Mouse (Mus musculus): ENCODE data around the gene Tent4a. TPM values are rescaled to one million over a fixed set of nuclear protein-coding genes. Genes with fewer than 3 reads are reported as not detected.
A peak's percentile ranks its signal among the peaks of the same experiment; 100 is the strongest.

The Tent4a gene
- total RNA-seq, 2 experiments from 2014 or later: 10.5 to 11.2 TPM

- no peak for ATAC-seq (replicated peaks; ENCODE audit: poor library complexity)
These were observed 13.2 kb upstream of the Tent4a start for GRCm38 (mm10) chr13:69547488-69548180.

DNA sequence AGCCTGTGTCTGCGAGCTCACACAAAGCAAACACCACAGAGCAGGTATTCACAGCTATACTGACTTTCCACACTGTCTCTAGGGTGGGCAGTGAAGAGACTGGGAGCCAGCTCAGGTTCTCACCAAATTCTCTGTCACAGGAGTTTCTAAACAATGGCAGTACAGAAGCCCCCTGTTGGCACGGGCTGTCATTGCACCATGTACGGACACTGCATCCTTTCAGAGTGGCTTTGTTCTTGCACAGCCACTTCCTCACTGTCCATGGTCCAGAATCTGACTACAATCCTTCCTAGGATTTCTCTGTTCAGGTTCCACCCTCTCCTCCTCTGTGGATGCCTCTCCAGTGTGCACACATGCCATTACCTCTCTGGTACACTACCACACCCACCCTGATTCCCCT lies 10.6 kb upstream of the Tent4a start:
- peak; percentile 90 for ATAC-seq (replicated peaks; ENCODE audit: poor library complexity)

- ATAC-seq (replicated peaks; ENCODE audit: poor library complexity): no peak
These were observed 9.2 kb upstream of the Tent4a start for GRCm38 (mm10) chr13:69543595-69543994.

- ATAC-seq (replicated peaks; ENCODE audit: poor library complexity): no peak
These were observed 8.3 kb upstream of the Tent4a start for GRCm38 (mm10) chr13:69542571-69543352.

- no peak for ATAC-seq (replicated peaks; ENCODE audit: poor library complexity)
These were observed 7.4 kb upstream of the Tent4a start for GRCm38 (mm10) chr13:69541776-69542175.

DNA sequence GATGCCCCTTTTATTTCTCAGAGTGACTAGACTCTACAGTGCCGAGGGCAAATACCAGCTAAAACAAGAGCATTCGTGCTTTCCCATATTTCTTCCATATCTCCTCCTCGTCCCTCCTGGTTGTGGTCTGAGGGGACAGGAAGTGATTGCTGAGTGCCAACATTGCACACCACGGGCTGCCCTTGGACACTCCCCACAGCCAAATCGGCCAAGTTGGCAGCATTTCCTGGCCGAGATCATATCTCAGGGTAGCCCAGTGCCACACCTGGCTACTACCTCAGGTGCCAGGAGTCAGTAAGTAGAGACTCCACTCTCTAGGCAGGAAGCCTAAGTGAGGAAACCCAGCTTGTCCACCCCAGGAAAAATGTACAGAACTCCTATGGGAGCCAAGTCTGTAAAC lies 6.8 kb upstream of the Tent4a start:
- ATAC-seq (replicated peaks; ENCODE audit: poor library complexity): no peak

DNA sequence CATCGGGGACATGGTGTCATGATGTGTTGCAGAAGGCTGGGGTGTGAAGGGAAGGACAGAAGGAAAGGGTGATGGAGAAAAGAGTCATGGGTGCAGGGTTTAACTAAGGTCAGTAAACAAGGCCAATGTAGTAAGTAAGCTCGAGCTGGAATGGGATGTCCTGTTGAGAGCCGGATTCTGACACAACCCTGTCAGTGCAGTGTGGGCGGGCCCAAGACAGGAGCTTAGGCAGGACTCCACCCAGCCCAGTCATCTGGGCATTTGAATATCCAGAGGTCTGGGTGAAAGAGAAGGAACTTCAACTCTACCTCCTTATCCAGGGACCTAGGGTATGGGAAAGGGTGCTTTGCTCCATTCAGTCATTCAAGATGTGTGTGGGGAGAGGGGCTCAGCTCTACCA lies 3.9 kb upstream of the Tent4a start:
- ATAC-seq (replicated peaks; ENCODE audit: poor library complexity): no peak

- no peak for ATAC-seq (replicated peaks; ENCODE audit: poor library complexity)
These were observed 2.9 kb upstream of the Tent4a start for GRCm38 (mm10) chr13:69537366-69537765.

DNA sequence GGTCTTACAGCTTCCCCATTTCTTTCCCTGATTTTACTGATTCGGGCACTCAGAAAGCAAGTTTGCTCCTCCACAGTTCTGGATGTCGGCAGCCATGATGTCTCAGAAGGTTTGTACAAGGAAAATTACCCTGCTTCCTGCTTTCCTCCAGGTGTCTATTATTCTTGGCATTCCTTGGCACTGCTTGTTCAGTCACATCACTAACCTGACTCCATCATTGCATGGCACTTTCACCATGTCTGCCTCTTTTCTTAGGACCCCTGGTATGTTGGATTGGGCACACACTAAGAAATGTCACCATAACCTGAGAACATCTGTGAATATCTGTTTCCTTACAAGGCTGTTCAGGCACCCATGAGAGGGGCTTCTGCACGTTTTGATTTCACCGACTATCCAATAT lies 1.6 kb upstream of the Tent4a start:
- ATAC-seq (replicated peaks; ENCODE audit: poor library complexity): no peak

GRCm38 (mm10) chr13:69534654-69535551 lies 486 bp upstream of the Tent4a start:
- ATAC-seq (replicated peaks; ENCODE audit: poor library complexity): peak; percentile 66

- ATAC-seq (replicated peaks; ENCODE audit: poor library complexity): 0 out of 2 replicates have a peak, but pooled peaks have one; percentile 3
These were observed 748 bp downstream of the Tent4a start, which contains the start of gene Nsun2 for GRCm38 (mm10) chr13:69533405-69534333. Gene Nsun2, plus strand, starts transcription at chr13:69533746.

- ATAC-seq (replicated peaks; ENCODE audit: poor library complexity): 0 out of 2 replicates have a peak, but pooled peaks have one; percentile 4
These were observed 1.5 kb downstream of the Tent4a start for GRCm38 (mm10) chr13:69532893-69533404.

GRCm38 (mm10) chr13:69532101-69532892 lies 2.1 kb downstream of the Tent4a start:
- no peak for ATAC-seq (replicated peaks; ENCODE audit: poor library complexity)

- no peak for ATAC-seq (replicated peaks; ENCODE audit: poor library complexity)
These were observed 3.0 kb downstream of the Tent4a start for GRCm38 (mm10) chr13:69531431-69531830.

DNA sequence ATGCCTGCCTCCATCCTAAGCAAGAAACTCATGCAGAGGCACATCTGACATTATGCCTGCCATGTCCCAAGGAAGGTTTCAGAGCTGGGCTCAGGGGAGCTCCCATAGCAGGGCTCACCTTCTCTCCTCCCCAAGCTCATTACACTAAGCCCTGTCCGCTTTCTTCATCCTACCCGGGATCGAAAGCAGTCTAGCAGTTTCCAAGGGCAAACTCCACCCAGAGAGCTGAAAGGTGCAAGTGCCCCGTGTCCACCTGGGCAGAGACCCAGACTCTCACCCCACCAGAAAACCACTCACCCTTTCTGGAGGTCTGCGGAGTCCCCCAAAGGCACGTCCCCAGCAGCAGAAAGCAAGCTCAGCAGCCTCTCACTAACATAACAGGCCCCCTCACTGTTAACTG lies 3.5 kb downstream of the Tent4a start:
- ATAC-seq (replicated peaks; ENCODE audit: poor library complexity): no peak

DNA sequence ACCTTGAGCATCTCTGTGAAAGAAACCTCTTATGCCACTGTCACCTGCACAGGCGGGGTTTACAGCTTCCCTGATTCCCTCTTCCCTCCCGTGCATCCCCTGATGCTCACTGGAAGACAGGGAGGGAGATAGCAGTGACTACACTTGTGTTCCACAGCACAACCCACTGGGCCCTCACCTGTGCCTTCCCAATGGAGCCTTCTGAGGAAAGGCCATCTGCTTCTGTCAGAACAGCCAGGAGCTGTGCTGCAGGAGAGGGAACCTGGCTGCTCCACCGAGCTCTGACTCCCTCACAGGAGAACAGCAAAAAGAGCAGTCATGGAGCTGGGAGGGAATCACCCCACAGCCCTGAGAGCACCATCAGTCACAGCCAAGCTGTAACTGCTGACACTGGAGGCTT lies 4.3 kb downstream of the Tent4a start:
- ATAC-seq (replicated peaks; ENCODE audit: poor library complexity): no peak

DNA sequence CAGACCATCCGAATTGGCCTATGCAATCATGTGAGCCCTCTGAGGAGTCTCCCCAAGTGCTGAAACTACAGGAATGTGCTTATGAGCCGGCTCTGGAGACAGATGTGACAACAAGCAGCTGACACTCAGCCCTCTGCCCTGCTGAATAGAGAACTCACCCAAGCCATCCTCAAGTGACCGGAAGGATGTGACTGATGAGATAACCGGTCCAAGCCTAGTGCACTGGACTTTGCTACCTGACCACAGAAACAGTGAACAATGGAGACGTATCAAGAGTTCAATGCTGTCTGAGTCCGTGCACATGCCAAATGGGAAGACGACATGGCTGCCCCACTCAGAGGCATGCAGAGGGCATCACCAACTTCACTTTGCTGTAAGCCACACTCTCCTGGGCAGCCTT lies 5.9 kb downstream of the Tent4a start:
- no peak for ATAC-seq (replicated peaks; ENCODE audit: poor library complexity)

DNA sequence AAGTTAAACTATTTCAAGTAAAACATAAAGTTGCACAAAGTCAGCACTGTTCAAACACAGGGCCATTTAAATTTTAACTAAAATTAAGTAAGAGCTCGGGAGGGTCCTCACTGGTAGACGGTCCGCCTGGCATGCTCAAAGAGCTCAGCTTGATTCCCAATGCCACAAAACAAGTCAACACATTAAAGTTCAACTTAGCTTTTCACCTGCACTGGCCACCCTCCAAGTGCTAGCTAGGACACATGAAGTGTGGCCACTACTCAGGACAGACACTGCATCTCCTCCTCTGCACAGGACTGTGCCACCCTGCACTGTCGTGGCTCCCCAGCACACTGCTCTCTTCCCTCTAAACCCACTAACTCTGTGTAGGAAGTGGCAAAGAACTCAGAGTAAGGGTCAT lies 8.6 kb downstream of the Tent4a start:
- ATAC-seq (replicated peaks; ENCODE audit: poor library complexity): 0 out of 2 replicates have a peak, but pooled peaks have one; percentile 7

- no peak for ATAC-seq (replicated peaks; ENCODE audit: poor library complexity)
These were observed 10.3 kb downstream of the Tent4a start for GRCm38 (mm10) chr13:69524158-69524530.

Data from megakaryocyte progenitor cell, adult 5-6 weeks (primary cell).